In genomic region chr16:22442202-22442601, GRCm38 (mm10) we compare ENCODE assay signal across 24 mouse cellular contexts. TPM values are rescaled to one million over a fixed set of nuclear protein-coding genes. Genes with fewer than 3 reads are reported as not detected.
DNase-seq lines count a peak whose midpoint lies in the region; ATAC-seq lines count a peak whose summit lies in the region.
"Had no signal": no experiment of that assay in that cellular context is flagged by ENCODE, and none has a peak within 500 bp of the region (broad histone marks: within the 10 kb centered on the region; RNA-seq: fewer than 3 reads in every experiment).

No protein-coding gene starts in this region.

- ATAC-seq in midbrain, embryonic 11.5 days (ENCODE audit: low FRiP score): no peak
- ATAC-seq in midbrain, embryonic 14.5 days (ENCODE audit: low FRiP score, low TSS enrichment): no peak
- ATAC-seq: forebrain, embryonic 13.5 days; forebrain, postnatal 0 days; hindbrain, postnatal 0 days had no signal

- peaks cover 18% of the 10 kb centered on the region for H3K4me1 ChIP-seq in midbrain, embryonic 11.5 days (ENCODE audit: control insufficient read depth, insufficient read depth, low read length)
- H3K4me1 ChIP-seq in midbrain, embryonic 14.5 days (ENCODE audit: control insufficient read depth, insufficient read depth, low read length): 0 out of 2 replicates have a peak, but pooled peaks cover 5% of the 10 kb centered on the region

- H3K9ac ChIP-seq in midbrain, embryonic 11.5 days (ENCODE audit: low read length): no peak overlapping the region
- no peak overlapping the region for H3K9ac ChIP-seq in midbrain, embryonic 14.5 days (replicated peaks; ENCODE audit: low read length)
- H3K9ac ChIP-seq: embryonic facial prominence, embryonic 12.5 days; forebrain, embryonic 13.5 days; forebrain, postnatal 0 days; hindbrain, embryonic 13.5 days had no signal

- no peak overlapping the region for H3K27ac ChIP-seq in midbrain, embryonic 11.5 days (ENCODE audit: low read depth, low read length)
- H3K27ac ChIP-seq in midbrain, embryonic 14.5 days (replicated peaks; ENCODE audit: low read depth, low read length): no peak overlapping the region
- H3K27ac ChIP-seq: embryonic facial prominence, embryonic 12.5 days; forebrain, embryonic 13.5 days; gastrocnemius, adult 2 months; hindbrain, embryonic 13.5 days; hindbrain, postnatal 0 days had no signal

- peaks cover 31% of the 10 kb centered on the region for H3K27me3 ChIP-seq in midbrain, embryonic 11.5 days (ENCODE audit: control insufficient read depth, insufficient read depth, low read length)
- peaks cover 41% of the 10 kb centered on the region for H3K27me3 ChIP-seq in midbrain, embryonic 14.5 days (ENCODE audit: control insufficient read depth, insufficient read depth, low read length)

- H3K4me2 ChIP-seq in midbrain, embryonic 11.5 days: no peak overlapping the region
- no peak overlapping the region for H3K4me2 ChIP-seq in midbrain, embryonic 14.5 days (ENCODE audit: low read length)
- H3K4me2 ChIP-seq: embryonic facial prominence, embryonic 12.5 days; forebrain, embryonic 13.5 days; hindbrain, embryonic 13.5 days had no signal

- DNase-seq in embryo, embryonic 10.5 days (ENCODE audit: low spot score): peak; percentile 39
- no peak for DNase-seq in embryo, embryonic 11 days
- peak; percentile 84 for DNase-seq in midbrain, embryonic 11.5 days (ENCODE audit: low spot score, missing footprints)
- no peak for DNase-seq in midbrain, embryonic 14.5 days
- peak; percentile 69 for DNase-seq in Muller cell, postnatal 12 days (ENCODE audit: inconsistent ontology term)
- peak; percentile 53 for DNase-seq in retina, embryonic 14.5 days (ENCODE audit: low spot score)
- DNase-seq in kidney, postnatal 14 days: no peak
- DNase-seq in adrenal gland, adult 8-10 months: no peak
- DNase-seq: adrenal gland, adult 2 months; adrenal gland, postnatal 36 days; cerebellum, adult 11 months; cerebellum, adult 8-10 months; cerebellum, postnatal 14 days; forebrain, postnatal 0 days; gastrocnemius, adult 2 months; gastrocnemius, postnatal 36 days; heart, adult 11 months; heart, postnatal 10 days; kidney, adult 11 months had no signal

- H3K4me3 ChIP-seq in midbrain, embryonic 11.5 days (ENCODE audit: low read depth, low read length): no peak overlapping the region
- H3K4me3 ChIP-seq in midbrain, embryonic 14.5 days (replicated peaks; ENCODE audit: low read depth, low read length): no peak overlapping the region
- H3K4me3 ChIP-seq: embryonic facial prominence, embryonic 12.5 days; forebrain, embryonic 13.5 days; gastrocnemius, adult 2 months; hindbrain, embryonic 13.5 days had no signal

- H3K36me3 ChIP-seq in midbrain, embryonic 11.5 days (ENCODE audit: control insufficient read depth, insufficient read depth, low read length): no peaks in the 10 kb centered on the region
- no peaks in the 10 kb centered on the region for H3K36me3 ChIP-seq in midbrain, embryonic 14.5 days (ENCODE audit: control insufficient read depth, insufficient read depth, low read length)
- H3K36me3 ChIP-seq: embryonic facial prominence, embryonic 12.5 days; G1E; hindbrain, embryonic 13.5 days had no signal

- WGBS in midbrain, embryonic 11.5 days: 13% methylated on average over 7 of the region's 7 CpGs
- 14% methylated on average over 7 of the region's 7 CpGs for WGBS in midbrain, embryonic 14.5 days

- no peaks in the 10 kb centered on the region for H3K9me3 ChIP-seq in midbrain, embryonic 11.5 days (ENCODE audit: control insufficient read depth, low read length)
- H3K9me3 ChIP-seq in midbrain, embryonic 14.5 days (ENCODE audit: control insufficient read depth, low read length): no peaks in the 10 kb centered on the region
- H3K9me3 ChIP-seq: embryonic facial prominence, embryonic 12.5 days; forebrain, embryonic 13.5 days; G1E; hindbrain, embryonic 13.5 days had no signal

RNA-seq across cellular contexts. Expression of gene Etv5, which starts 2.7 kb away (rescaled TPM):
- 10.1 and 13.4 TPM in 2 replicates for polyA plus RNA-seq in midbrain, embryonic 11.5 days (2014; fragmentation: Nextera tagmentation; extraction: Ambion mirVana)
- polyA plus RNA-seq in midbrain, embryonic 14.5 days (2014; fragmentation: Nextera tagmentation; extraction: Ambion mirVana): 15.7 and 15.9 TPM in 2 replicates
- 10 to 100 TPM; 26.9 to 38.9 (median 29.8) TPM for total RNA-seq in adrenal gland, adult 8-10 months (2022)

Comparison
In these comparisons a context has a peak if more than half of its experiments do, and no peak if none do; other contexts are left out.
1. DNase-seq: peak in embryo, embryonic 10.5 days (single experiment), midbrain, embryonic 11.5 days (single experiment), Muller cell, postnatal 12 days (single experiment) and retina, embryonic 14.5 days (single experiment); none in embryo, embryonic 11 days (single experiment), midbrain, embryonic 14.5 days (single experiment), kidney, postnatal 14 days (single experiment) and adrenal gland, adult 8-10 months (single experiment).